Mouse (Mus musculus): ENCODE measurements around the gene Rffl.

Rffl gene

GRCm38 (mm10) chr11:82874924-82875323 lies 3.9 kb upstream of the Rffl start:
- DNase-seq (ENCODE audit: low read depth, low spot score) = no peak

DNA sequence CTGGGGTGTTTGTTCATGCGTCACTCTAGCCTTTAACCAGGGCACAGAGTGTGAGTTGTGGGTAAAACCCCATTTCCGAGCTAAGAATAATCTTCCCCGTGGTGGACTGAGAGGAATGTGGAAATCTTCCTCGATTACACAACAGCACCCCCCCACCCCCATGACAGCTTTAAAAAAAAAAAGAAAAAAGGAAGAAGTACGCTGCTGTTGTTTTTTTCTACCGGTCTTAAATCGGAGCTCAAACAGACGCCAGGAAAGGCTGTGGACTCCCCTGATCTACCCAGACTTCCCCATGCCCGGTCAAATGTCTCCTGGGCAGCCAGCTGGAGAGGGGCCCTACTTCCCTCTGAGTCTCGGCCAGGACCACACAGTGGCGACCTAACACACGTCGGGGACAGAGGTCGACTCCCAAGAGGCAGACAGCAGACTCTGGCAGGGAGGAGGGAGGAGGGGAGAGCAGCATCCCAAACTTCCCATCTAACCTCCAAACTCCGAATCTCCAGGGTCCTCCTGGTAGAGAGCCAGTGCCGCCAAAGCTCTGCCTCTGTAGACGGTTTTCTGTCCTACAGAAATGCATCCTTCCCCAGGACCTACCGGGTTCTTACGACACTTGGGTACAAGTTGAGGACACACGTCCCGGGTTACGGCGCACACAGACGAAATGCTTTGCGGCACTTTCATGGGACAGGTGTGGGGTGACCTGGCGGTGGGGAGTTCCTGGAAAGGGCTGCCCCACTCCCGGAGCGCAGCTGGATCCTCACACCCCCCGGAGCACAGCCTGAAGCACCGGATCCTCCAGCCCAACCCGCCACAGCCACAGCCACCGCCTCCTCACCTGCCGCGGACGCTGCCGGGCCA lies 608 bp downstream of the Rffl start:
- peak; percentile 67 for DNase-seq (ENCODE audit: low read depth, low spot score)

DNA sequence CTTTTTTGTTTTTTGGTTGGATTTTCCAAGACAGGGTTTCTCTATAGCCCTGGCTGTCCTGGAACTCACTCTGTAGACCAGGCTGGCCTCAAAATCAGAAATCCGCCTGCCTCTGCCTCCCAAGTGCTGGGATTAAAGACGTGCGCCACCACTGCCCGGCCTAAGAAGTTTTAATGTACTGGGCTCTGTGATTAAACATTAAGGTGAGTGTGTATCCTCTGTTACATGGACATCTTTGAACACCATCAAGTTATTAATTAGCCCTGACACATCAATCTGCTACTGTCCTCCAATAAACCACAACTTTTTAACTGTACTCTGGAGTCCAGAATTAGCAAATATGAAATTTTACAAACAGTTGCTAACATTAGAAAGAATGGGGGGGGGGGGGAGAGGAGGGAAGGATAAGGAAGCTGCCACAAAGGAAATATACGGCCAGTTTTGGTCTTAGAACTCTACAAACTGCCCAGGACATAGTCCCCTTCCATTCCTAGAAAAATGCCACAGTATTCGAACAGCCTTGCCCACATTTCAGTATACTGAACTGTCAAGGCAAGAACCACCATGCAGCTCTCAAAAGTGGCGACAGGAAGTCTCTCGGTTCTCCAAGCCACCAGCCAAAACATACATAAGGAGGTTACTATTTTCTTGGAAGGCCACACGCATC lies 1.4 kb downstream of the Rffl start:
- DNase-seq (ENCODE audit: low read depth, low spot score) = no peak

DNA sequence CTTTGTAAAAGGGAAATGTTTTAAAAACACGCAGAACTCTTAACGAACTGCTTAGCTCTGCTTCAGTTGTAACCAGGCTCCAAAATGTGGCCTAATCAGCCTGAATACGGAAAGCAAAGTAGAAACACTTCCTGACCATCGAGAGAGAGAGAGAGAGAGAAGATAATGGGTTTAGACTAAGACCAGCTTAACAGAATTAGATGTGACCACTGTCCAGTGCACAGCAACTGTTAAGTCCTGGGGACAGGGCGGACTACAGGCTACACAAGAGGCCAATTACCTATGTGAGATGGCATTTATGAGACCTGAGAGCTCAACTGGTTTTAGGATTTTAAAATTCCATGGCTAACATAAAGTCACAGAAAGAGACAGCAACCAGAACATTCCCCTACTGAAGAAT lies 3.1 kb downstream of the Rffl start:
- no peak for DNase-seq (ENCODE audit: low read depth, low spot score)

- DNase-seq (ENCODE audit: low read depth, low spot score) = no peak
Observed at GRCm38 (mm10) chr11:82866850-82867564, 4.0 kb downstream of the Rffl start.

GRCm38 (mm10) chr11:82865957-82866356 lies 5.1 kb downstream of the Rffl start:
- DNase-seq (ENCODE audit: low read depth, low spot score) = no peak

DNA sequence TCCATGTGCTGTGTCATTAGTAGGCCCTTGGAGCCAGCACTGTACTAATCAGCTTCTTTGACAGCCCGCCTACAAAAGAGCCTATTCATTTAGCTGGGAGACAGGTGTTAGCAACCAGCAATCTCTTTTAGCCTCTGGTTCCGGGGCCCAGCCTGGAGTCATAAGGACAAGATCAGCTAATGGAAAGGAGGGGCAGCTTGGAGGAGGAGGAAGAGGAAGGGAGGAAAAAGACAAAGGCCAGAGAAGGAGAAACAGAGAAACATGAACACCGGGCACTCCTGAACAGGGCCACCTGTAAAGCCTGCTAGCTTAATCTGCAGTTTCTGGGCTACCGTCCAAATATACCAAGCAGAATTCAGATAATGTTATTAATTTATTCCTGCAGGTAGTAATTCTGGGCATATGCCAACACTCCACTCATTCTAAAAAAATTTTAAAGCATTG lies 7.5 kb downstream of the Rffl start:
- peak; percentile 43 for DNase-seq (ENCODE audit: low read depth, low spot score)

DNA sequence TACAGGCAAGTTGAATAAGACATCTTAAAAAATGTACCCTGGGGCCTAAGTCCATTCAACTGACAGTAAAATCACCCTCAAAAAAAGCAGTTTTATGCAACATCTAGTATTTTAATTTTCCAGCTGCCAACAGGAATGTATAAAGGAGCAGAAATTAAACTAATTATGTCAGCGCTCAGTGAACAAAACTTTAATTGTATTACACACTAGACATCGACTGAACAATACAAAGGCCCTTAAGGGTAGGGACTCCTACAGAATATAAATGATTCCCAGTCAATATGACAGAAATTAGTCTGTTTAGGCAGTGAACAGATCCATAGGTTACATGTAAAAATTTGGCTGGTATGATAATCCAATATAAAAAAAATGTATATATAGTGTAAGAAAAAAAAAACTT lies 8.0 kb downstream of the Rffl start:
- DNase-seq (ENCODE audit: low read depth, low spot score) = no peak

DNA sequence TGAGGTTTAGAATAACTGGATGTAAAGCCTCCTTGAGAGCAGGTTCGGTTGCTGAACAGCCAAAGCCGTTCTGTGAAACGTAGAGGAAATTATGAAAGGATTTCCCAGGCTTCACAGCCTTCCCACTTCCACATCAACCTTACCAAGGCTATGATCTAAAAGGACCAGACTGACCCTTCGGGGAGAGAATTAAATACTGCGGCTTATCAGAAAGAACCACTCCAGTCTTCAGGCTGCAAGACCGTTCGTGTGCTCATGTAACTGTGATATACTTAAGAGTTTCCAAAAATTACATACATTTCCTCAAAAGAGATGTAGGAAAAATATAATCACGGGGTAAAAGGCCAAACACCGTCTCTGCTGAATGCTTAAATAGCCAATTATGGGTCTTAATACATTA lies 8.4 kb downstream of the Rffl start:
- no peak for DNase-seq (ENCODE audit: low read depth, low spot score)

- DNase-seq (ENCODE audit: low read depth, low spot score) = no peak
Observed at GRCm38 (mm10) chr11:82861558-82861957, 9.5 kb downstream of the Rffl start.

DNA sequence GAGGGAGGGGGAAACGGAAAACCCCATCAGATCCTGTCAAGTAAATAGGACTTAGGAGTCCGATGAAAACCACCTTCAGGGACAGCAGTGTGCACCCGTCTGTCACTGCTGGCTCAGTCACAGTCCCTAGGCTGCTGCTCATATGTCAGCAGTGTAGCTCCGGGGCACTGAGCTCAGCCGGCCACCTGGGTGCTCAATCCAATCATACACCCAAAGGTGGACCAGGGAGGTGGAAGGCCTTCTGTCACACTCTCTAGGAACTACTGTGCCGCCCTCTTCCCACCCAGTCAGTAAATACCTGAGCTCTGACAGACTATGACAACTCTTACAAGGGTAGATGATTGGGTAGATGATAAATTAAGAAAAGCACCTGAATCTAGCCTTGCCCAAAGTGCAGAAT lies 10.3 kb downstream of the Rffl start:
- no peak for DNase-seq (ENCODE audit: low read depth, low spot score)

DNA sequence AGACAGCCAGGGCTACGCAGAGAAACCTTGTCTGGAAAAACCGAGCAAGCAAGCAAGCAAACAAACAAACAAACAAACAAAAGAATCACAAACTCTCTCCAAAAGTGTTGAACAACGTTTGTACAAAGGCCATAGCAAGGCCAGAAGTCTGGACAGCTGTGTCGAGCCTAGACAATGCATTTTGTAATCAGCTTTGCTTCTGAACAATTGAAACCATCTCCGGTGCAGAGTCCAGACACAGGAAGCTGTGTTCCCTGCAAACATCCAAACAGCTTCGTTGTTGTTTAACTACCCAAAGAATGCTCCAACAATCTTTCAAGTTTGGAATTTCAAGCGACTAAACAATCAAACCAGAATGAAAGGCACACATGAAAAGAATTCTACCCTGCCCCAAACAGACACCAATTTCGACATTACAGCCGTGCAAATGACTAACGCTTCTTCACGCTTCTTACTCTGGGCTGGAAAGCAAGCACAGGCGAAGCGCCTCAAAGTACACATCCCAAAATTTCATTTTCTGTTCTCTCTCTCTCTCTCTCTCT lies 13.6 kb downstream of the Rffl start:
- peak; percentile 87 for DNase-seq (ENCODE audit: low read depth, low spot score)

DNA sequence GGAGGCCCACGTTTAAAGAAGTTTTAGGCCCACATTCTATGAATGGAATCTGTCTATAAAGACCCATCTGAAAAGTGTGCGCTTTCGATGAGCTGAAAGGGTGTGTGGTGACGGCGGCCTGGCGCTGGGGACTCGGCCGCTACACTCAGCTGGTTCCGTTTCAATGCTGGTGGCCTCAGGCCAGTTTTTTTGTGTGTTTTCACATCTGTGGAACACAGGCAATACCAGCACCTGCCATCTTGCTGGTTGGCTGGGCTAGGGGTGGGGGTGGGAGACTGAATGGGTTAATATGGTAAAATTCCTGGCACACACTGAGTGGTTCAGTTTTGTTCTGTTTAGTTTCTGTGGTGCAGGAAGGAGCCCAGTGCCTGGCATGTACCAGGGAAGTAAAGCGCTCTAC lies 15.0 kb downstream of the Rffl start:
- peak; percentile 48 for DNase-seq (ENCODE audit: low read depth, low spot score)

DNA sequence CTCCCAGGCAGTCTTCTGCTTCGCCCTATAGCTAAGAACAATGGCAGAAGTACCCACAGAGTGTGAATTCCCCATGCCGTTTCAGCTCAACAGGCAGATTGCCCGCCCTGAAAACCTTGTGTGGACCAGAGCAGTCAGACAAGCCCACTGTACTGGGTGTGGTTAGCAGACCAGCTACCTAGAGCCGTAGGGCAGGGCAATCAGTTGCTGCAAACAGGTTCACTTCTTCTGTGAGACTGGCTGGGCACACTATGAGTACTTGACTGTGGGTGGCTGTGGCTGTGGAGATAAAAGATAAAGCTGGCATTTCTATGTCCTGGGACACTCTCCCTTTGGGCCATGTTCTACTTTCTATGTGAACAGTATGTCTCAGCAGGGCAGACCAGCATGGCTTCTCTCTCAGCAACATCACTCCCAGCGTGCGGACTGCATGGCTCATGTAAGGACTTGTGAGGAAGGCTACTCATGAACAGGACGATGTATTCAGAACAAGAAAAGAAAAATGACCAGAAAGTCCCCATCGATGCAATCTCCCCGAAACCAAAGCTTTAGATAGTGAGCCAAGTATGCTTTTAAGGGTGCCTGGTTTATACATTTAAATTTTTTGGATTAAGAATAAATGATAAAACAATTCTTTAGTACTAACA lies 15.6 kb downstream of the Rffl start:
- no peak for DNase-seq (ENCODE audit: low read depth, low spot score)

- no peak for DNase-seq (ENCODE audit: low read depth, low spot score)
Observed at GRCm38 (mm10) chr11:82854111-82854510, 16.9 kb downstream of the Rffl start.

DNA sequence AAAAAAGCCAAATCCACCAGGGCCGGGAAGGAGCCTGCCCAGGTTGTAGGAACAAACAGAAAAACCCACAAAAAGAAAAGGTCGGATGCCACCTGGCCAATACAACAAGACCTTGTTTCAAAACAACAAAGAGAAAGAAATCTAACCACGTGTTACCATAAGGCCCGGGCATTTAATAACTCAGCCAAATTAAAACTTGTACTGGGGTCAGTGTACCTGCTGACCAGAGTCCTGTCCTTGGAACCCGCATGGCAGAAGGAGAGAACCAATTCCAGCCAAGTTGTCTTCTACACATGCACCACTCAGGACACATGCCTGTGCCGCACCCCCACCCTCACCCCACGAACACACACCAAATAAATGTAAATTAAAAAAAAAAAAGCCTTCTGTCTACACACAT lies 18.1 kb downstream of the Rffl start:
- DNase-seq (ENCODE audit: low read depth, low spot score) = no peak

GRCm38 (mm10) chr11:82852540-82852939 lies 18.5 kb downstream of the Rffl start:
- DNase-seq (ENCODE audit: low read depth, low spot score) = no peak

GRCm38 (mm10) chr11:82852115-82852514 lies 18.9 kb downstream of the Rffl start:
- no peak for DNase-seq (ENCODE audit: low read depth, low spot score)

DNA sequence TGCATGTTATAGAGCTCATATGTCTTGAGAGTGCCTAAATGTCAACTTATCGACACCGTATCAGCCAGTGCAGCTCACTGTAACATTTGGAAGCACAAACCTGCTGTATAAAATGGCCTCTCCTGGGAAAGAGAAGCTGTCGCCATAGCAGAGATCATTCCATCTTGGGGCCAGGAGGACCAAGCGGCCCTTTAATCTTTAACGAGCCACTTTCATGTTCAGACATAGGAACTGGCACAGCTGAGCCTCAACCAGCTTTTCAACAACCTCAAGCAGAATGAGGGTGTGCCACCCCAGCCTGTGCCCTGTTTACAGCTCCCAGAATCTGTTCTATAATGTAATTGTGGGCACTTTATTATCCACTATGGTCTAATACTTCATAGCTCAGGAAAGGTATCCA lies 20.8 kb downstream of the Rffl start:
- no peak for DNase-seq (ENCODE audit: low read depth, low spot score)

DNA sequence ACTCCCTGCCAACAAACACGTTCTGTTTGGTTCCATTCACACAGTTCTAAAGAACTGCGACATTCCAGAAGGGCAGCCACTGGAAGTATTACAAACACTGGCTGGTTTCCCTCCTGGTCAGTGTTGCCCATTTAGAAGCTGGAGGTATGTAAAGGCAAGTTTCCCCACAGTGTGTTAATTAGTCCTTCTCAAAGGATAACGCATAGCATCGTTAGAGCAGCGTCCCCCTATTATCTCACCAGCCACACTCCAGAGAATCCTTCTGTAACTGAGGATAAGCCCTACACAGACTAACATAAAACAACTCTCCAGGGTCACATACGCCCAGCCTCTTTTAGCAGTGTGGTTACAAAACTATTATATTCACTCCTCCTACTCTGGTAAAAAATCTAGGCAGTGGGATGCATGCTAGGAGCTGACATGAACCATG lies 23.4 kb downstream of the Rffl start:
- no peak for DNase-seq (ENCODE audit: low read depth, low spot score)

DNA sequence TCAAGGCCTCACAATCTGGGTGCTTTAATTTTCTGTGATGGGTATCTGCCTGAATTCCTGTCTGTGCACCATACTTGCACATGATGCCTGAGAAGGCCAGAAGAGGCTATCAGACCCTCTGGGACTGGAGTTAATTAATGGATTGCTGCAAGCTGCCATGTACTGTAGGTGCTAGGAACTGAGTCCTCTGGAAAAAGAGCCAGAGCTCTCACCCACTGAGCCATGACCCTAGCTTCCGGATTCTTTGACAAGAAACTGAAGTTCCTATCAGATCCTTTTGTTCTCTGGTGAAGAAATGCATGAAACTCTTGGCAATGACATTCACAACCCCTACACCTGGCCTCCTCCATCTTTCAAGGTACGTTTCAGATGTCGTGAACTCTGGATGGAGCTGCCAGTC lies 24.1 kb downstream of the Rffl start:
- DNase-seq (ENCODE audit: low read depth, low spot score) = no peak

DNA sequence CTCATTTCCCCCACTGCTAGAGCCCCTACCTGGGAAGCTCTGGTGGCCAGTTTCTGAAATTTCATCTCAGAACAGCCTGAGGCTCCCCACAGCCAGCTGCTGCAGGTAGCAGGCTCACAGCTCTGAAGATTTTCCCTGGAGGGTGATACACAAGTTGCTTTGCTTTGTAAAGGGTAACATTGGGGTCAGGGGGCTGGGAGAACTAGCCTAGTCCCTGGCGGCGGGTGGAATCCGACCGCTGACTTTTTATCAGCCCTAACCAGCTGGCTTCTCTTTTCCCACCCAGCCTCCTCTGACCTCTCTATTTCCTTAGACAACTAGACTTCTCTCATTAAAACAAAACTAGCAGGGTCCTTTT lies 25.0 kb downstream of the Rffl start:
- DNase-seq (ENCODE audit: low read depth, low spot score) = no peak
